Mouse (Mus musculus) liver, postnatal 0 days (tissue): ENCODE data around the gene Tmem230.

Experiments
- CTCF ChIP-seq: sonication (generic); IDR thresholded peaks from 2 replicates; pipeline ENCODE4 v1.5.1; 2016; ENCODE audit warnings: antibody characterized with exemption, low read depth
- EP300 ChIP-seq: IDR thresholded peaks from 2 replicates; pipeline ENCODE4 v1.6.1; 2016; ENCODE audit warnings: antibody characterized with exemption, low read depth, mild to moderate bottlenecking

GRCm38 (mm10) chr2:132283236-132284070 is 35.8 kb upstream of the Tmem230 start:
- no peak for TF ChIP-seq CTCF
- TF ChIP-seq EP300, result no peak
